Mouse (Mus musculus) inflammation-experienced regulatory T-cells (primary cell): ENCODE data around the gene Rab30. TPM values are rescaled to one million over a fixed set of nuclear protein-coding genes. Genes with fewer than 3 reads are reported as not detected.

Experiments
- polyA plus RNA-seq, 2 experiments: library from polyadenylated mRNA; unstranded; fragments of 100-300 nt; shearing (Covaris generic); gene quantifications; one replicate each; pipeline ENCODE4 v1.2.1; 2017

Rab30 gene
- 1 to 10 TPM in 1 of 2 experiments, under 1 TPM in 1; 0.60 to 4.0 TPM for polyA plus RNA-seq

DNA sequence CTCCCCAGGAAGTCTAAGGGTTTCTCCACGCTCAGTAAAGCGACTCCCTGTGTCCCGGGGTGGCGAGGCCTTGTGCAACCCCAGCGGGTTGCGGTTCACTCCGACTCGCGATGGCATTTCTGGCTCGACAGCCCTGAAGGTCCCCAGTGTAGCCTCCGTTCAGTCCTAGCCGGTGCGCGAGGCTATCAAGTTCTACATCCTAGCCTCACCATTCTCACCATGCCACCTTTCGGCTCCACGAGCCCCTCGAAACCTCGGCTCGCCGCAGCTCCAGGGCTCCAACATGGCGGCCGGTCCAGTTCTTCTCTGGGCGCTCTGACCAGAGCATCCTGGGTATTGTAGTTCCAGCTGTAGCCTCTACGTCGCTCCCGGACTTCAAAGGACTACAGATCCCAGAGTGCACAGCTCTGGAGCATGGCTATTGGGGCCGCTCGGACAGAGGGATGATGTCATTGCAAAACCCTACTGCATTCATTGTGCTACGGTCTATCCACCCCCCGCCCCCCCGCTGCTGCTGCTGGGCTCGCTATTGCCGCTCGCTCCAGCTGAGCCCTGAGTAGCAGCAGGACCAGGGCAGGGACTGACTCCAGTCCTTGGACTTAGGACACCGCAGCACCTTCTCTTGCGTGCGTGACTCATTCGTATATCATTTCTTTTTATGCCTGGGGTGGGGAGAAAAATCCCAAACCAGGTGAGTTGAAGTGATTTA lies at the start of gene Rab30:
Gene Rab30 (plus strand): TSS at position 452 of the 709 bp plus-strand sequence.

GRCm38 (mm10) chr7:92874116-92874675 lies 132.8 kb downstream of the Rab30 start, which contains the start of the genes Ddias and Prcp:
Gene Ddias, minus strand, starts transcription at chr7:92874247.
Gene Prcp, plus strand, starts transcription at chr7:92874470.

Other genes starting within 250 kb of the Rab30 start
- 10 to 100 TPM; 14.6 to 14.9 TPM for gene Ccdc90b, start 180.5 kb upstream of the Rab30 start, polyA plus RNA-seq
- gene Ankrd42, start 104.5 kb upstream of the Rab30 start, polyA plus RNA-seq = under 1 TPM; 0.13 to 0.65 TPM
- 10 to 100 TPM; 39.3 to 55.8 TPM for gene Pcf11, start 71.7 kb upstream of the Rab30 start, polyA plus RNA-seq
- 1 to 10 TPM; 2.7 to 4.0 TPM for gene Ddias, start 132.6 kb downstream of the Rab30 start, polyA plus RNA-seq
- gene Prcp, start 132.9 kb downstream of the Rab30 start, polyA plus RNA-seq = 10 to 100 TPM; 14.3 to 15.2 TPM